Comparison of ENCODE assay signal across 7 mouse cellular contexts in the genomic region with DNA sequence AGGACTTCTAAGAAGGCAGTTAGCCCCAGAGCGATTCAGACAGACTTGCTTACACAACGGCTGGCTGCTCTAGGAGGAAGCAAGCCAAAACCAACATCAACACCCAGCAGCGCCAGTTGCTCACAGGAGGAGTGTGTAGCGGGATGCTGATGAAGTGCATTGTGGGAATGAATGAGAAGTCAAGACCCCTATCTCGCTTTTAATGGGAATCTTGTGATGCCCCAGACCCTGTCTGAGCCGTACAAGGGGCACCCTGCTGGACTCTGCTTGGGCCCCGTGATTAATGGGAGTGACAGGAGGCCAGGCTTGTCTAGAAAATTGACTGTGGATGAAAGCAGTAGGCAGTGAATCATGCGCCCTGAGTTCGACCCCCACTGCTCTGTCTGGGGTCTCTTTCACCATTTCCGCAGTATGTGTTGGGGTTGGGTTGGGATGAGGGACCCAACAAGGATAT. TPM values are rescaled to one million over a fixed set of nuclear protein-coding genes. Genes with fewer than 3 reads are reported as not detected.
DNase-seq lines count a peak whose midpoint lies in the region; ATAC-seq and TF ChIP-seq lines count a peak whose summit lies in the region.

No protein-coding gene starts in this region.

- no peaks in the 10 kb centered on the region for H3K79me2 ChIP-seq in heart, adult 2 months (replicated peaks; ENCODE audit: control insufficient read depth, insufficient read depth, low read length)

- no peak overlapping the region for H3K4me2 ChIP-seq in embryonic facial prominence, embryonic 15.5 days (replicated peaks)
- H3K4me2 ChIP-seq in limb, embryonic 12.5 days: peak overlapping the region; percentile 31

- no peak for TF ChIP-seq POLR2A in heart, adult 2 months (IDR thresholded peaks at IDR 0.05; ENCODE audit: insufficient read depth, low read depth, low read length)
- no peak for TF ChIP-seq POLR2A in kidney, adult 2 months (IDR thresholded peaks at IDR 0.05; ENCODE audit: low read depth, low read length)

- H3K27me3 ChIP-seq in embryonic facial prominence, embryonic 15.5 days: no peaks in the 10 kb centered on the region
- H3K27me3 ChIP-seq in heart, adult 2 months (ENCODE audit: control insufficient read depth, insufficient read depth, low read length): no peaks in the 10 kb centered on the region
- H3K27me3 ChIP-seq in kidney, adult 2 months (replicated peaks; ENCODE audit: control insufficient read depth, insufficient read depth, low read length): no peaks in the 10 kb centered on the region
- H3K27me3 ChIP-seq in limb, embryonic 12.5 days: no peaks in the 10 kb centered on the region

- H3K4me1 ChIP-seq in embryonic facial prominence, embryonic 15.5 days: peaks cover 51% of the 10 kb centered on the region
- H3K4me1 ChIP-seq in heart, adult 2 months (ENCODE audit: control insufficient read depth, insufficient read depth, low read length): peaks cover 12% of the 10 kb centered on the region
- peaks cover 10% of the 10 kb centered on the region; the same call in 1 of the 2 replicates for H3K4me1 ChIP-seq in kidney, adult 2 months (ENCODE audit: control insufficient read depth, insufficient read depth, low read length)
- H3K4me1 ChIP-seq in limb, embryonic 12.5 days (replicated peaks): peaks cover 59% of the 10 kb centered on the region

- intact Hi-C loops in heart, adult 2 months (cut with DNase I): loop anchor here (5.0 kb wide), 1 partner anchor 61 kb away; a partner anchor contains a TSS

- no peak overlapping the region for H3K9ac ChIP-seq in embryonic facial prominence, embryonic 15.5 days
- no peak overlapping the region for H3K9ac ChIP-seq in heart, adult 2 months (ENCODE audit: low read depth, low read length)
- no peak overlapping the region for H3K9ac ChIP-seq in limb, embryonic 12.5 days (replicated peaks)

- ATAC-seq in embryonic facial prominence, embryonic 15.5 days (ENCODE audit: insufficient number of reproducible peaks, low FRiP score, low TSS enrichment, low read depth): no peak
- ATAC-seq in limb, embryonic 12.5 days (ENCODE audit: insufficient number of reproducible peaks, insufficient read depth, low FRiP score, low TSS enrichment, low read depth): no peak

- TF ChIP-seq CTCF in heart, adult 2 months (IDR thresholded peaks at IDR 0.05): no peak
- no peak for TF ChIP-seq CTCF in kidney, adult 2 months (conservative IDR thresholded peaks at IDR 0.05; ENCODE audit: insufficient read depth, insufficient read length, low read depth, low read length)

- no peaks in the 10 kb centered on the region for H3K9me3 ChIP-seq in embryonic facial prominence, embryonic 15.5 days (replicated peaks)
- no peaks in the 10 kb centered on the region for H3K9me3 ChIP-seq in limb, embryonic 12.5 days

- DNase-seq in cerebellum, adult 11-12 months: peak; percentile 20
- DNase-seq in heart, adult 2 months: peak; percentile 73 to 84
- peak; percentile 75 for DNase-seq in kidney, adult 2 months
- DNase-seq in neural tube, embryonic 10.5 days (ENCODE audit: extremely low spot score, low spot score): peak; percentile 69
- DNase-seq in thymus, postnatal 25 days: no peak

- H3K4me3 ChIP-seq in embryonic facial prominence, embryonic 15.5 days (replicated peaks): no peak overlapping the region
- no peak overlapping the region for H3K4me3 ChIP-seq in heart, adult 2 months
- H3K4me3 ChIP-seq in kidney, adult 2 months (ENCODE audit: insufficient read depth, low read depth, low read length): no peak overlapping the region
- H3K4me3 ChIP-seq in limb, embryonic 12.5 days (replicated peaks): no peak overlapping the region

- peak; percentile 68; the same call in 1 of the 2 replicates for TF ChIP-seq EP300 in heart, adult 2 months (IDR thresholded peaks at IDR 0.05; ENCODE audit: insufficient read depth, low read depth, low read length)

- peak overlapping the region; percentile 77 for H3K27ac ChIP-seq in embryonic facial prominence, embryonic 15.5 days (replicated peaks)
- peak overlapping the region; percentile 34 for H3K27ac ChIP-seq in heart, adult 2 months
- 0 out of 2 replicates have a peak overlapping the region, but pooled peaks have one; percentile 17 for H3K27ac ChIP-seq in kidney, adult 2 months (ENCODE audit: insufficient read depth, low read depth, low read length)
- peak overlapping the region; percentile 99 for H3K27ac ChIP-seq in limb, embryonic 12.5 days

- WGBS in embryonic facial prominence, embryonic 15.5 days: 60% methylated on average over 10 of the region's 10 CpGs
- WGBS in heart, adult 2 months: 51% methylated on average over 10 of the region's 10 CpGs
- 57% methylated on average over 10 of the region's 10 CpGs for WGBS in kidney, adult 2 months
- WGBS in limb, embryonic 12.5 days: 27% methylated on average over 10 of the region's 10 CpGs

- no peaks in the 10 kb centered on the region for H3K36me3 ChIP-seq in embryonic facial prominence, embryonic 15.5 days
- peaks cover 3% of the 10 kb centered on the region for H3K36me3 ChIP-seq in heart, adult 2 months (ENCODE audit: control insufficient read depth, insufficient read depth, low read length)
- no peaks in the 10 kb centered on the region for H3K36me3 ChIP-seq in kidney, adult 2 months (ENCODE audit: control insufficient read depth, insufficient read depth, low read length)
- peaks cover 9% of the 10 kb centered on the region; the same call in 1 of the 2 replicates for H3K36me3 ChIP-seq in limb, embryonic 12.5 days

RNA-seq across cellular contexts. Expression of a gene that starts 58.6 kb away (rescaled TPM):
- not detected in 2 replicates for polyA plus RNA-seq in embryonic facial prominence, embryonic 15.5 days (2015; fragmentation: Nextera tagmentation; extraction: Ambion mirVana)
- total RNA-seq in heart, adult 2 months (2021): not detected
- not detected in 2 replicates for polyA plus RNA-seq in heart, adult 2 months (2012; rRNA removed)
- polyA plus RNA-seq in kidney, adult 2 months (2012; rRNA removed): not detected in 2 replicates
- polyA plus RNA-seq in limb, embryonic 12.5 days (2016; fragmentation: Nextera tagmentation; extraction: Ambion mirVana): not detected in 2 replicates

Comparison
In these comparisons a context has a peak if more than half of its experiments do, and no peak if none do; other contexts are left out.
1. H3K27ac ChIP-seq: peak in every context shown above with its lines; median percentile 99 in limb, embryonic 12.5 days; 77 in embryonic facial prominence, embryonic 15.5 days; 34 in heart, adult 2 months; 17 in kidney, adult 2 months.